Mouse (Mus musculus): ENCODE data around the gene Mrpl4. TPM values are rescaled to one million over a fixed set of nuclear protein-coding genes. Genes with fewer than 3 reads are reported as not detected.
"Not testable (repeated sequence)": the region's sequence is repeated elsewhere in the genome, so short reads cannot be mapped to it uniquely, and the experiment has no call there.

The Mrpl4 gene
- polyA plus RNA-seq, 1 experiment from 2014 or later, result 116 TPM

DNA sequence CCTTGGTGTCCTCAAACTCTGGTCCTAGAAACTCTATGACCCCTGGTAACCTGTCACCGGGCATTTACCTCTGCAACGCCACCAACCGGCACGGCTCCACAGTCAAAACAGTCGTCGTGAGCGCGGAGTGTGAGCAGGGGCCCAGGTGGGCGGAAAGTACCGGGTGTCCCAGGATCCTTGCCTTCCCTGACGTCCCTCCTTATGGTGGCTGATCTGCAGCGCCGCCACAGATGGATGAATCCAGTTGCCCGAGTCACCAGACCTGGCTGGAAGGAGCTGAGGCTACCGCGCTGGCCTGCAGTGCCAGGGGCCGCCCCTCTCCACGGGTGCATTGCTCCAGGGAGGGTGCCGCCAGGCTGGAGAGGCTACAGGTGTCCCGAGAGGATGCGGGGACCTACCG, 34.1 kb downstream of the Mrpl4 start:
- DNase-seq (ENCODE audit: low spot score), result no peak

DNA sequence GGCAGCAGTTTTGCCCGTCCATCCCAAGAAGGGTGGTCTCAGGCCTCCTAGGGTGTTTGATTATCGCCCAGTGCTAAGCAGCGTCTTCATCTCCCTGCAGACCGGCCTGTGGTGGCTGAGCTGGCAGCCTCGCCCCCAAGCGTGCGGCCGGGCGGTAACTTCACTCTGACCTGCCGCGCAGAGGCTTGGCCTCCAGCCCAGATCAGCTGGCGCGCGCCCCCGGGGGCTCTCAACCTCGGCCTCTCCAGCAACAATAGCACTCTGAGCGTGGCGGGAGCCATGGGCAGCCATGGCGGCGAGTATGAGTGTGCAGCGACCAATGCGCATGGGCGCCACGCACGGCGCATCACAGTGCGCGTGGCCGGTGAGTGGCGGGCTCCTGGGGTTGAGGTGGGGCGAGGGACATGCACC, 34.9 kb downstream of the Mrpl4 start:
- DNase-seq (ENCODE audit: low spot score), result no peak

DNA sequence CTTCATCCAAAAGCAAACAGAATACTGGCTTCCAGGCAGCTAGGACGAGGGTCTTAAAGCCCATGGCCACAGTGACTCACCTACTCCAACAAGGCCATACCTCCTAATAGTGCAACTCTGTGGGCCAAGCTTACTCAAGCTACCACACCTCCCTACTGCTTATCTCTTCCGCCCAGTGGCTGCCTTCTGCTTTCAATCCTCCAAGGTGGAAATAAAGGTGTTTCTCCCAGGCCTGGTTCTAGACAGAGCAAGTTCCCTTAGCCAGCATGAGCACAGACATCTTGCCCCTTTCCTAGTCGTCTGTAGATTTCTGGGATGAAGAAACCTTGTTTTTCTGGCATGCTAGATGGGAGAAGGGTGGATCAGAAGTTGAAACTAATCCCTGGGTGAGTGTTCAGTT, 37.2 kb downstream of the Mrpl4 start:
- DNase-seq (ENCODE audit: low spot score), result no peak

DNA sequence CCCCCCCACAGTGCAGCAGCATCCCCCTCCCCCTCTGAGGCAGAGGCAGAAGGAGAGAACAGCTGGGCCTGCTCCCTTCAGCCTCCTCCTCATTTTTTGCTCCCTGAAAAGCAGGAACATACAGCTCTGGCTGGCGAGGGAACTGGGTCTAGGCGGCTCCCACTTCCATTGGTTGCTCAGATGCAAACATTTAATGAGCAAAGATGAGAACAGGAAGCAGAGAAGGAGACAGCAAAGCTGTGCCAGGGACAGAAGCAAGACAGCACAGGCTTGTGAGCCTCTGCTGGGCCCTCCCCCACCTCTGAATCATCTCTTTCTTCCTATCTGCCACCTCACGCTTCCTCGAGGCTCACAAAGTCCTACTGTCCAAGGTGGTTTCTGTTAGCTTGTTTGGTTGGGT, 38.8 kb downstream of the Mrpl4 start:
- DNase-seq (ENCODE audit: low spot score), result no peak

DNA sequence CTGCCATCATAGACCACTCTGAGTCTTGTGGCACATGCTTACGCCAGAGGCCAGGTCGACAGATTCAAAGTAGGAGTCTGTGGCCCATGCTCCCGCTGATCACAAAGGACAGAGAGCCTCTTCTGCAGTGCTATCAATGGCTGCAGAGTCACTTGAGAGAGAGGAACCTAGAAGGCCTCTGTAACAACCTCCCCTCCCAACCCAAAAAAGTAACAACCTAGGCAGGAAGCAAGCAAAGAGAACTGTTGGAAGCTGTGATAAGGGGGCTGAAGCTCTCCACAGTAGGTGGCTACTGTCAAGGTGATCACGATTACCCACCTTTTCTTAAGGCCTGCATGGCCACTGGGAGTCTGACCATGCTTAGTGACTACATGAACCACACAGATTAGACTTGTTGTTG, 41.0 kb downstream of the Mrpl4 start:
- DNase-seq (ENCODE audit: low spot score), result no peak

DNA sequence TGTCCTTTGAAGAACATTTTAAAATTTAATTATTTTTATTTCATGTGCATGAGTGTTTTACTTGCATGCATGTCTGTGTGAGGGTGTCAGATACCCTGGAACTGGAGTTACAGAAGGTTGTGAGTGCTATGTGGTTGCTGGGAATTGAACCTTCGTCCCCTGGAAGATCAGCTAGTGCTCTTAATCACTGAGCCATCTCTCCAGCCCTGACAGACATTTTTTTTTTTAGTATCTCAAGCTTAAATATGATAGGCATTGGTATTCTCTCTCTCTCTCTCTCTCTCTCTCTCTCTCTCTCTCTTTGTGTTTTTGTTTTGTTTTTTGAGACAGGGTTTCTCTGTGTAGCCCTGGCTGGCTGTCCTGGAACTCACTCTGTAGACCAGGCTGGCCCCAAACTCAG, 42.2 kb downstream of the Mrpl4 start:
- DNase-seq (ENCODE audit: low spot score), result not testable (repeated sequence)

DNA sequence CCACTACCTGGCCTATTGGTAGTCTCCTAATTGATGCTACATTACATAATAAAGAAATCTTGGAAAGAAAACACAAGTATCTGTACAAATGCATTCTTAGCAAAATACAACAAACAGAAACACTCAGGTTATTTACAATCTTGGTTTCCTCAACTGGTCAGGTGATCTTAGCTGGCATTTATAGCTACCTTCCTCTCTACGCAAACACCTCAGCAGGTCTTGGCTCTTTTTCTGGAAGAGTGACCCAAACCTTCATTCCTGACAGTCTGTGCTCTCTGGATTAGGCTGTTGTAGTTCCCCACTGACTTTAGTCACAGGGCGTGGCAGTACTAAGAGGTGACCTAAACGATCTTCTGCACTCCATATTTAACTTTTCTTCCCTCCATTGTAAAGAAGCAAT, 42.7 kb downstream of the Mrpl4 start:
- DNase-seq (ENCODE audit: low spot score), result no peak

DNA sequence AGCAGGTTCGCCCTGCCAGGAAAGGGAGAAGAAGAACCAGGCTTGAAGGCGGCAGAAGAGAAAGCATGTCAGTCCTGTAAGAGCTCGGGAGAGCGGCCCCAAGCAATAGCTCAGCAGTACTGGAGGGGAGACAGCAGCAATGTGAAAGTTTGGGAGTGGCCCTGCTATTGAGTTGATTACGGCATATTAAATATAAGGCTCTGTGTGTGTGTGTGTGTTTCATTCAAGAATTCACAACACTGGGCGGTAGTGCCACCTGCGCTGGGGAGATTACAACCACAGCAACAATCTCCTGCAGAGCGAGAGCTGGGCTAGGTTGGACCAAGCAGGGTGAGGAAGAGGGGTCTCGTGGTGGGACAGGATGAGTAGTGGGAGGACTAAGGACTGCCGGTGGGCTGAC, 49.0 kb downstream of the Mrpl4 start:
- DNase-seq (ENCODE audit: low spot score), result no peak

MicroRNAs within 50 kb of the gene (microRNA counts, 519-probe panel; counts per million panel counts)
- 473 counts per million, percentile 71 among the panel's probes with 10 or more counts for microRNA mmu-miR-1900

Small RNA genes within 50 kb of the gene (microRNA-seq; reads per million reads assigned to microRNA genes)
- gene Mir1900 (ENCODE audit: borderline number of aligned reads), result not detected

Other genes with a start within 250 kb of the Mrpl4 start
- gene Col5a3, start 187.7 kb upstream of the Mrpl4 start, polyA plus RNA-seq (2015; fragmentation: Nextera tagmentation; extraction: Ambion mirVana), result 1.8 and 1.9 TPM in 2 replicates
- gene Rdh8, start 184.2 kb upstream of the Mrpl4 start, polyA plus RNA-seq (2015; fragmentation: Nextera tagmentation; extraction: Ambion mirVana), result not detected in 2 replicates
- 9.2 and 15.1 TPM in 2 replicates for gene A230050P20Rik, start 134.1 kb upstream of the Mrpl4 start, polyA plus RNA-seq (2015; fragmentation: Nextera tagmentation; extraction: Ambion mirVana)
- 6.7 and 7.3 TPM in 2 replicates for gene Angptl6, start 123.0 kb upstream of the Mrpl4 start, polyA plus RNA-seq (2015; fragmentation: Nextera tagmentation; extraction: Ambion mirVana)
- 74.4 and 83.0 TPM in 2 replicates for gene Ppan, start 114.6 kb upstream of the Mrpl4 start, polyA plus RNA-seq (2015; fragmentation: Nextera tagmentation; extraction: Ambion mirVana)
- gene Eif3g, start 104.1 kb upstream of the Mrpl4 start, polyA plus RNA-seq (2015; fragmentation: Nextera tagmentation; extraction: Ambion mirVana), result 303 and 310 TPM in 2 replicates
- gene Dnmt1, start 42.9 kb upstream of the Mrpl4 start, polyA plus RNA-seq (2015; fragmentation: Nextera tagmentation; extraction: Ambion mirVana), result 90.0 and 96.3 TPM in 2 replicates
- 12.1 and 12.7 TPM in 2 replicates for gene S1pr2, start 26.0 kb upstream of the Mrpl4 start, polyA plus RNA-seq (2015; fragmentation: Nextera tagmentation; extraction: Ambion mirVana)
- 64.8 and 64.9 TPM in 2 replicates for gene Icam1, start 13.2 kb downstream of the Mrpl4 start, polyA plus RNA-seq (2015; fragmentation: Nextera tagmentation; extraction: Ambion mirVana)
- gene Icam4, start 26.6 kb downstream of the Mrpl4 start, polyA plus RNA-seq (2015; fragmentation: Nextera tagmentation; extraction: Ambion mirVana), result 0.31 and 0.48 TPM in 2 replicates
- 0.14 and 0.33 TPM in 2 replicates for gene Icam5, start 29.3 kb downstream of the Mrpl4 start, polyA plus RNA-seq (2015; fragmentation: Nextera tagmentation; extraction: Ambion mirVana)
- gene Zglp1, start 64.4 kb downstream of the Mrpl4 start, polyA plus RNA-seq (2015; fragmentation: Nextera tagmentation; extraction: Ambion mirVana), result 0.59 and 0.69 TPM in 2 replicates
- 0.09 and 0.26 TPM in 2 replicates for gene Gm49373, start 70.4 kb downstream of the Mrpl4 start, polyA plus RNA-seq (2015; fragmentation: Nextera tagmentation; extraction: Ambion mirVana)
- 44.7 and 47.0 TPM in 2 replicates for gene Fdx1l, start 70.9 kb downstream of the Mrpl4 start, polyA plus RNA-seq (2015; fragmentation: Nextera tagmentation; extraction: Ambion mirVana)
- 1.2 and 1.6 TPM in 2 replicates for gene Gm38431, start 89.3 kb downstream of the Mrpl4 start, polyA plus RNA-seq (2015; fragmentation: Nextera tagmentation; extraction: Ambion mirVana)
- gene Raver1, start 89.3 kb downstream of the Mrpl4 start, polyA plus RNA-seq (2015; fragmentation: Nextera tagmentation; extraction: Ambion mirVana), result 33.2 and 45.9 TPM in 2 replicates
- 13.8 and 14.0 TPM in 2 replicates for gene Tyk2, start 128.5 kb downstream of the Mrpl4 start, polyA plus RNA-seq (2015; fragmentation: Nextera tagmentation; extraction: Ambion mirVana)
- gene Cdc37, start 147.2 kb downstream of the Mrpl4 start, polyA plus RNA-seq (2015; fragmentation: Nextera tagmentation; extraction: Ambion mirVana), result 281 and 307 TPM in 2 replicates
- 0.95 and 1.0 TPM in 2 replicates for gene Pde4a, start 163.0 kb downstream of the Mrpl4 start, polyA plus RNA-seq (2015; fragmentation: Nextera tagmentation; extraction: Ambion mirVana)
- 61.2 and 64.2 TPM in 2 replicates for gene Keap1, start 236.6 kb downstream of the Mrpl4 start, polyA plus RNA-seq (2015; fragmentation: Nextera tagmentation; extraction: Ambion mirVana)
- gene S1pr5, start 245.7 kb downstream of the Mrpl4 start, polyA plus RNA-seq (2015; fragmentation: Nextera tagmentation; extraction: Ambion mirVana), result 0.09 TPM in 1 of 2 replicates, not detected in the other

Data from thymus, postnatal 0 days (tissue).